Mouse (Mus musculus) brain, embryonic 14.5 days (tissue): ENCODE measurements around the gene Itga9.

Experiments
- CTCF ChIP-seq: fragments of 200-500 bp; IDR thresholded peaks from 2 replicates; pipeline ENCODE4 v1.5.1; 2012; ENCODE audit warnings: inconsistent platforms, mild to moderate bottlenecking, moderate library complexity, borderline replicate concordance; ENCODE audit not compliant: insufficient read depth, insufficient read length; ENCODE audit errors: extremely low read depth
- POLR2A ChIP-seq: fragments of 200-500 bp; IDR thresholded peaks from 2 replicates; pipeline ENCODE4 v1.6.1; 2012; ENCODE audit warnings: mild to moderate bottlenecking, inconsistent platforms, borderline replicate concordance; ENCODE audit not compliant: poor library complexity, insufficient read depth, insufficient read length, severe bottlenecking; ENCODE audit errors: extremely low read depth

- TF ChIP-seq POLR2A (no peak), CTCF (peak; percentile 36; the same call in 1 of the 2 replicates)
Measured at GRCm38 (mm10) chr9:118684343-118684742, 77.9 kb downstream of the Itga9 start.
